Comparison of ENCODE assay signal across 8 mouse cellular contexts in genomic region chrX:150458766-150459350, GRCm38 (mm10). TPM values are rescaled to one million over a fixed set of nuclear protein-coding genes. Genes with fewer than 3 reads are reported as not detected.
DNase-seq lines count a peak whose midpoint lies in the region; ATAC-seq and TF ChIP-seq lines count a peak whose summit lies in the region.

Gene Tmem29, minus strand, starts transcription at chrX:150459154.

- peak; percentile 37 to 81 (median 80) for TF ChIP-seq CTCF in MEL (IDR thresholded peaks at IDR 0.05 in 2 of 3, conservative IDR thresholded peaks at IDR 0.05 in 1 of 3; ENCODE audit: control insufficient read depth in 1 of 3, insufficient read depth in 1 of 3, low read depth in 2 of 3, low read length in 3 of 3, poor library complexity in 1 of 3, severe bottlenecking in 1 of 3)
- peak; percentile 69 for TF ChIP-seq CTCF in lung, postnatal 0 days (IDR thresholded peaks at IDR 0.05)

- H3K4me1 ChIP-seq in MEL (ENCODE audit: control insufficient read depth in 1 of 2, insufficient read depth in 2 of 2, low read length in 2 of 2) = peaks cover 3 to 6% of the 10 kb centered on the region in 2 experiments; a peak in 3 of 4 replicates
- 0 out of 2 replicates have a peak, but pooled peaks cover 5% of the 10 kb centered on the region for H3K4me1 ChIP-seq in hindbrain, embryonic 10.5 days (replicated peaks)
- H3K4me1 ChIP-seq in lung, postnatal 0 days (ENCODE audit: insufficient read depth, low read depth, low read length) = no peaks in the 10 kb centered on the region

- TF ChIP-seq POLR2A in MEL (IDR thresholded peaks at IDR 0.05; ENCODE audit: control insufficient read depth in 1 of 2, insufficient read depth in 1 of 2, low read depth in 1 of 2, low read length in 2 of 2, poor library complexity in 1 of 2) = peak in 1 of 2 experiments; percentile 76; a peak in 2 of 4 replicates

- peak within 1 kb of the TSS; percentile 78 to 90 for H3K4me3 ChIP-seq in MEL (ENCODE audit: control insufficient read depth in 1 of 2, insufficient read depth in 1 of 2, low read depth in 2 of 2, low read length in 2 of 2)
- H3K4me3 ChIP-seq in hindbrain, embryonic 10.5 days = peak within 1 kb of the TSS; percentile 50
- peak within 1 kb of the TSS; percentile 43 for H3K4me3 ChIP-seq in lung, postnatal 0 days (ENCODE audit: low read depth, low read length)

- H3K9ac ChIP-seq in MEL (ENCODE audit: control insufficient read depth, low read depth, low read length, poor library complexity, severe bottlenecking) = peak within 1 kb of the TSS; percentile 83
- H3K9ac ChIP-seq in lung, postnatal 0 days (replicated peaks; ENCODE audit: low read depth) = no peak within 1 kb of the TSS

- peak; percentile 97 for DNase-seq in MEL (ENCODE audit: low read depth, low spot score)
- peak; percentile 93 for DNase-seq in cerebellum, adult 8-10 months
- peak; percentile 81 for DNase-seq in hindbrain, embryonic 10.5 days (ENCODE audit: low spot score)
- DNase-seq in layer of hippocampus, adult 9-11 months = peak; percentile 91
- DNase-seq in lung, postnatal 0 days (ENCODE audit: low spot score) = peak; percentile 95
- DNase-seq in ovary, postnatal 14 days (ENCODE audit: low spot score) = peak; percentile 82
- peak; percentile 85 for DNase-seq in thymus, postnatal 14 days

- peak; percentile 80 to 84 for TF ChIP-seq EP300 in MEL (IDR thresholded peaks at IDR 0.05; ENCODE audit: low read depth in 1 of 2, low read length in 2 of 2)
- peak; percentile 74 for TF ChIP-seq EP300 in lung, postnatal 0 days (IDR thresholded peaks at IDR 0.05)

- H3K9me3 ChIP-seq in MEL (replicated peaks; ENCODE audit: insufficient read depth, low read length) = no peaks in the 10 kb centered on the region
- no peaks in the 10 kb centered on the region for H3K9me3 ChIP-seq in hindbrain, embryonic 10.5 days
- H3K9me3 ChIP-seq in lung, postnatal 0 days (ENCODE audit: low read length) = no peaks in the 10 kb centered on the region

- peak within 1 kb of the TSS; percentile 40 for H3K4me2 ChIP-seq in lung, postnatal 0 days (replicated peaks; ENCODE audit: low read depth, low read length)

- whole genome bisulfite sequencing in hindbrain, embryonic 10.5 days = 3% methylated on average over 30 of the region's 30 CpGs
- WGBS in lung, postnatal 0 days = under 1% methylated on average over 30 of the region's 30 CpGs

- no peaks in the 10 kb centered on the region for H3K27me3 ChIP-seq in MEL (ENCODE audit: control insufficient read depth in 1 of 2, insufficient read depth in 2 of 2, low read length in 2 of 2)
- H3K27me3 ChIP-seq in hindbrain, embryonic 10.5 days (ENCODE audit: insufficient read depth, poor library complexity, severe bottlenecking) = no peaks in the 10 kb centered on the region
- H3K27me3 ChIP-seq in lung, postnatal 0 days (replicated peaks; ENCODE audit: insufficient read depth, low read length) = no peaks in the 10 kb centered on the region

- peak within 1 kb of the TSS; percentile 77 for H3K27ac ChIP-seq in MEL (ENCODE audit: control insufficient read depth, low read depth, low read length)
- H3K27ac ChIP-seq in hindbrain, embryonic 10.5 days = peak within 1 kb of the TSS; percentile 87
- peak within 1 kb of the TSS; percentile 44; the same call in 1 of the 2 replicates for H3K27ac ChIP-seq in lung, postnatal 0 days (ENCODE audit: low read length)

- H3K79me2 ChIP-seq in MEL (ENCODE audit: control insufficient read depth, insufficient read depth, low read length, poor library complexity) = peaks cover 6% of the 10 kb centered on the region; the same call in 1 of the 2 replicates

- ATAC-seq in frontal cortex, adult (ENCODE audit: low TSS enrichment) = peak; percentile 99
- ATAC-seq in lung, postnatal 0 days = peak; percentile 99

- peak; percentile 94 for TF ChIP-seq RAD21 in MEL (IDR thresholded peaks at IDR 0.05; ENCODE audit: low read depth, low read length)

- peaks cover 0 to 17% of the 10 kb centered on the region in 2 experiments; a peak in 2 of 4 replicates for H3K36me3 ChIP-seq in MEL (ENCODE audit: control insufficient read depth in 1 of 2, insufficient read depth in 2 of 2, low read length in 2 of 2)
- H3K36me3 ChIP-seq in hindbrain, embryonic 10.5 days = no peaks in the 10 kb centered on the region
- no peaks in the 10 kb centered on the region for H3K36me3 ChIP-seq in lung, postnatal 0 days (ENCODE audit: insufficient read depth, low read length)

TF ChIP-seq in MEL, 35 proteins besides CTCF, POLR2A, EP300 and RAD21:
- no peak for TF ChIP-seq GABPA (IDR thresholded peaks at IDR 0.05; ENCODE audit: low read depth, low read length)
- TF ChIP-seq MEF2A (IDR thresholded peaks at IDR 0.05; ENCODE audit: extremely low read depth, insufficient replicate concordance, low read depth, low read length, poor library complexity, severe bottlenecking) = no peak
- no peak for TF ChIP-seq MAFK (IDR thresholded peaks at IDR 0.05; ENCODE audit: borderline replicate concordance, low read depth, low read length)
- peak; percentile 54; the same call in 1 of the 2 replicates for TF ChIP-seq BHLHE40 (IDR thresholded peaks at IDR 0.05; ENCODE audit: borderline replicate concordance, low read depth, low read length)
- no peak for TF ChIP-seq USF2 (IDR thresholded peaks at IDR 0.05; ENCODE audit: borderline replicate concordance in 1 of 2, insufficient read depth in 1 of 2, low read depth in 1 of 2, low read length in 2 of 2)
- TF ChIP-seq HCFC1 (IDR thresholded peaks at IDR 0.05; ENCODE audit: low read depth, low read length) = peak; percentile 91
- no peak for TF ChIP-seq POLR2AphosphoS5 (IDR thresholded peaks at IDR 0.05; ENCODE audit: borderline replicate concordance, low read depth, low read length)
- TF ChIP-seq ZNF384 (IDR thresholded peaks at IDR 0.05; ENCODE audit: low read depth, low read length) = peak; percentile 100
- TF ChIP-seq ZMIZ1 (IDR thresholded peaks at IDR 0.05; ENCODE audit: low read depth, low read length) = no peak
- TF ChIP-seq USF1 (IDR thresholded peaks at IDR 0.05; ENCODE audit: low read depth, low read length) = no peak
- TF ChIP-seq NRF1 (IDR thresholded peaks at IDR 0.05; ENCODE audit: insufficient read depth, low read depth, low read length, poor library complexity, severe bottlenecking) = peak; percentile 80
- TF ChIP-seq JUND (IDR thresholded peaks at IDR 0.05; ENCODE audit: low read depth, low read length) = peak; percentile 71; the same call in 1 of the 2 replicates
- peak; percentile 64 for TF ChIP-seq ZC3H11A (IDR thresholded peaks at IDR 0.05; ENCODE audit: low read depth, low read length)
- peak; percentile 58; the same call in 1 of the 2 replicates for TF ChIP-seq GATA1 (IDR thresholded peaks at IDR 0.05; ENCODE audit: low read depth, low read length)
- TF ChIP-seq MYB (IDR thresholded peaks at IDR 0.05; ENCODE audit: low read depth, low read length) = peak; percentile 79
- peak; percentile 85 for TF ChIP-seq MAZ (IDR thresholded peaks at IDR 0.05; ENCODE audit: low read depth, low read length)
- TF ChIP-seq TBP (IDR thresholded peaks at IDR 0.05; ENCODE audit: low read depth, low read length) = no peak
- no peak for TF ChIP-seq MYC (IDR thresholded peaks at IDR 0.05; ENCODE audit: low read depth, low read length)
- TF ChIP-seq E2F4 (IDR thresholded peaks at IDR 0.05; ENCODE audit: borderline replicate concordance, low read depth, low read length) = no peak
- peak; percentile 53 for TF ChIP-seq SMC3 (IDR thresholded peaks at IDR 0.05; ENCODE audit: low read depth, low read length)
- no peak for TF ChIP-seq UBTF (IDR thresholded peaks at IDR 0.05; ENCODE audit: borderline replicate concordance, insufficient read depth, low read depth, low read length)
- peak; percentile 43; the same call in 1 of the 2 replicates for TF ChIP-seq ELF1 (IDR thresholded peaks at IDR 0.05; ENCODE audit: low read depth, low read length)
- 0 out of 2 replicates have a peak, but pooled peaks have one; percentile 29 for TF ChIP-seq TCF12 (IDR thresholded peaks at IDR 0.05; ENCODE audit: low read depth, low read length)
- TF ChIP-seq CHD1 (IDR thresholded peaks at IDR 0.05; ENCODE audit: low read depth, low read length) = no peak
- TF ChIP-seq POLR2AphosphoS2 (IDR thresholded peaks at IDR 0.05; ENCODE audit: low read length) = no peak
- no peak for TF ChIP-seq TAL1 (IDR thresholded peaks at IDR 0.05; ENCODE audit: low read length)
- TF ChIP-seq MAX (IDR thresholded peaks at IDR 0.05; ENCODE audit: low read length) = no peak
- TF ChIP-seq SIN3A (IDR thresholded peaks at IDR 0.05; ENCODE audit: low read length) = peak; percentile 88
- TF ChIP-seq NELFE (IDR thresholded peaks at IDR 0.05; ENCODE audit: low read depth, low read length) = peak; percentile 66
- TF ChIP-seq ZKSCAN1 (IDR thresholded peaks at IDR 0.05; ENCODE audit: low read depth, low read length) = peak; percentile 91; the same call in 1 of the 2 replicates
- no peak for TF ChIP-seq MXI1 (IDR thresholded peaks at IDR 0.05; ENCODE audit: low read depth, low read length)
- TF ChIP-seq KAT2A (conservative IDR thresholded peaks at IDR 0.05; ENCODE audit: low read depth, low read length) = peak; percentile 76
- TF ChIP-seq RCOR1 (IDR thresholded peaks at IDR 0.05; ENCODE audit: low read depth, low read length) = peak; percentile 94
- TF ChIP-seq ETS1 (IDR thresholded peaks at IDR 0.05; ENCODE audit: low read depth, low read length) = peak; percentile 98
- no peak for TF ChIP-seq CHD2 (IDR thresholded peaks at IDR 0.05; ENCODE audit: low read length)
TF ChIP-seq in MEL: peak in this region for 18.

RNA-seq across cellular contexts. Expression of gene Tmem29, which starts in this region (rescaled TPM):
- 36.4 and 37.1 TPM in 2 replicates for total RNA-seq in MEL (2012; rRNA removed)
- 10 to 100 TPM in 1 of 2 experiments, not detected in 1; 66.5 TPM for polyA plus RNA-seq in MEL (2012; ENCODE audit: insufficient read depth in 1 of 2, insufficient read length in 2 of 2, low read depth in 1 of 2, low replicate concordance in 2 of 2, missing spikeins in 1 of 2)
- polyA plus RNA-seq in hindbrain, embryonic 10.5 days (2016; fragmentation: Nextera tagmentation; extraction: Ambion mirVana) = 39.1 and 45.3 TPM in 2 replicates
- 20.5 and 21.3 TPM in 2 replicates for polyA plus RNA-seq in lung, postnatal 0 days (2015; fragmentation: Nextera tagmentation; extraction: Ambion mirVana)

Comparison
In these comparisons a context has a peak if more than half of its experiments do, and no peak if none do; other contexts are left out.
1. Peak in every context shown above with its lines: DNase-seq, ATAC-seq, H3K4me3 ChIP-seq and H3K27ac ChIP-seq.